Mouse (Mus musculus) myocyte (in vitro differentiated cells): ENCODE results near the gene Ehd3.

Experiments
- MYOG ChIP-seq, 3 experiments: IDR thresholded peaks; one replicate each; pipeline ENCODE4 v1.6.1; 2011; ENCODE audit warnings: control low read depth in 2 of 3, low read depth in 2 of 3, mild to moderate bottlenecking in 2 of 3; ENCODE audit not compliant: insufficient read length in 2 of 3, control insufficient read depth in 1 of 3, insufficient read depth in 1 of 3
- POLR2A ChIP-seq: IDR thresholded peaks from one replicate; pipeline ENCODE4 v1.6.1; 2011; ENCODE audit warnings: low read depth, mild to moderate bottlenecking, control low read depth, moderate library complexity; ENCODE audit not compliant: insufficient read length
- POLR2AphosphoS2 ChIP-seq: IDR thresholded peaks from one replicate; pipeline ENCODE4 v1.6.1; 2011; ENCODE audit warnings: low read depth, control low read depth; ENCODE audit not compliant: insufficient read length
- TCF12 ChIP-seq: IDR thresholded peaks from one replicate; pipeline ENCODE4 v1.6.1; 2011; ENCODE audit warnings: mild to moderate bottlenecking, control low read depth; ENCODE audit not compliant: poor library complexity, insufficient read depth, severe bottlenecking
- TCF3 ChIP-seq: IDR thresholded peaks from one replicate; pipeline ENCODE4 v1.6.1; 2011; ENCODE audit warnings: low read depth, control low read depth; ENCODE audit not compliant: insufficient read length
- USF1 ChIP-seq: IDR thresholded peaks from one replicate; pipeline ENCODE4 v1.6.1; 2011; ENCODE audit warnings: low read depth, mild to moderate bottlenecking, control low read depth, moderate library complexity

DNA sequence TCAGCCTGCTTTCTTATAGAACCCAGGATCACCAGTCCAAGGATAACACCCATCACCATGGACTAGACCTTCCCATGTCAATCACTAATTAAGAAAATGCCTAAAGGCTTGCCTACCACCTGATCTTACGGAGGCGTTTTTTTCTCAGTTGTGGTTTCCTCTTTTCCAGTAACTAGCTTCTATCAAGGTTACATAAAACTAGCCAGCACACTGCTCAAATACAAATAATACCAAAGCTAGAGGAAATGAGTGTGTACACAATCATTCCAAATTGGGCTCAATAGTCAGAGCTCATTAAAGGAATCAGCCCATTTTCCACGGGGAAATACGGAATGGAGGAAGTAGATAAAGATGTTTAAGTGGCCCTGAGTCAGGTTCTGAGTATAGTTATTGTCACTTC lies 71.3 kb downstream of the Ehd3 start:
- no peak for TF ChIP-seq POLR2AphosphoS2
- TF ChIP-seq USF1, result no peak
- TF ChIP-seq MYOG (IDR thresholded peaks at IDR 0.05; ENCODE audit: control insufficient read depth in 1 of 3, insufficient read depth in 1 of 3, insufficient read length in 2 of 3, low read depth in 2 of 3), result no peak
- TF ChIP-seq POLR2A, result no peak
- TF ChIP-seq TCF3, result no peak
- TF ChIP-seq TCF12, result no peak
